Comparison of ENCODE assay signal across 10 mouse cellular contexts in the genomic region with DNA sequence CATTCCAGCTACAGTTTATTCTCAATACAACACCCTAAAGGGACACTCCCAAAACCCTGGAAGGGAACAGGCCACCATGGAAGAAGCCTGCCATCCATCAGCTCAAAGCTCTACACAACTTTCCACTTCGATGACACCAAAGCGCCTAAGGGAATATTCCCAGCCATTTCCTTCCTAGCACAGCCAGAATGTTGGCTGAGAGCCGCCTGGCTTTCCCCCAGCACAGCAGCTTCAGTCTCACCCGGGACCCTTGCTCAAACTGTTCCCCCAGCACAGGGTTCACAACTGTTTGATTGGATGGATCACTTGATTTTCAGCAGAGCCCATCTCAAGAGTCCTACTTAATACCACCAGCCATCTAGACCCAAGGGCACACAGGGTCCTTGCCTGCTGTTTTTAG. TPM values are rescaled to one million over a fixed set of nuclear protein-coding genes. Genes with fewer than 3 reads are reported as not detected.
DNase-seq lines count a peak whose midpoint lies in the region; ATAC-seq and TF ChIP-seq lines count a peak whose summit lies in the region.
"Had no signal": no experiment of that assay in that cellular context is flagged by ENCODE, and none has a peak within 500 bp of the region (broad histone marks: within the 10 kb centered on the region; RNA-seq: fewer than 3 reads in every experiment).

No protein-coding gene starts in this region.

- H3K36me3 ChIP-seq in liver, embryonic 13.5 days, result no peaks in the 10 kb centered on the region
- no peaks in the 10 kb centered on the region for H3K36me3 ChIP-seq in liver, postnatal 0 days (replicated peaks; ENCODE audit: insufficient read depth, low read length)
- no peaks in the 10 kb centered on the region for H3K36me3 ChIP-seq in small intestine, adult 2 months (ENCODE audit: control insufficient read depth, insufficient read depth, low read length)
- H3K36me3 ChIP-seq: hindbrain, embryonic 10.5 days; neural tube, embryonic 12.5 days had no signal

- H3K9me3 ChIP-seq in liver, embryonic 13.5 days (replicated peaks), result no peaks in the 10 kb centered on the region
- H3K9me3 ChIP-seq in liver, postnatal 0 days (ENCODE audit: low read length), result no peaks in the 10 kb centered on the region
- H3K9me3 ChIP-seq: hindbrain, embryonic 10.5 days; neural tube, embryonic 12.5 days had no signal

- no peak overlapping the region for H3K9ac ChIP-seq in liver, embryonic 13.5 days
- H3K9ac ChIP-seq in liver, postnatal 0 days (replicated peaks), result no peak overlapping the region
- H3K9ac ChIP-seq: neural tube, embryonic 12.5 days had no signal

- peak; percentile 24 for DNase-seq in adrenal gland, postnatal 14 days
- no peak for DNase-seq in adrenal gland, postnatal 4 days (ENCODE audit: low spot score in 2 of 2)
- DNase-seq in liver, embryonic 13.5 days, result no peak
- DNase-seq in liver, postnatal 0 days, result no peak
- peak; percentile 68 for DNase-seq in heart, postnatal 4 days
- no peak for DNase-seq in ovary, adult 18-20 months (ENCODE audit: low spot score)
- DNase-seq in thymus, postnatal 25 days, result no peak

- peak overlapping the region; percentile 14; the same call in 1 of the 2 replicates for H3K27ac ChIP-seq in liver, embryonic 13.5 days
- H3K27ac ChIP-seq in liver, postnatal 0 days (ENCODE audit: low read depth), result no peak overlapping the region
- H3K27ac ChIP-seq in small intestine, adult 2 months (ENCODE audit: insufficient read depth, low read depth, low read length), result 0 out of 2 replicates have a peak overlapping the region, but pooled peaks have one; percentile 9
- H3K27ac ChIP-seq: hindbrain, embryonic 10.5 days; neural tube, embryonic 12.5 days had no signal

- peaks cover 66% of the 10 kb centered on the region for H3K4me1 ChIP-seq in liver, embryonic 13.5 days (replicated peaks)
- H3K4me1 ChIP-seq in liver, postnatal 0 days (ENCODE audit: insufficient read depth), result peaks cover 17% of the 10 kb centered on the region
- H3K4me1 ChIP-seq in small intestine, adult 2 months (ENCODE audit: control insufficient read depth, insufficient read depth, insufficient read length, low read length), result peaks cover 3% of the 10 kb centered on the region

- TF ChIP-seq CTCF in liver, postnatal 0 days (IDR thresholded peaks at IDR 0.05; ENCODE audit: low read depth), result no peak
- TF ChIP-seq CTCF in small intestine, adult 2 months (IDR thresholded peaks at IDR 0.05; ENCODE audit: extremely low read depth, insufficient read length, insufficient replicate concordance, low read depth, low read length), result no peak

- no peak for ATAC-seq in liver, embryonic 13.5 days (ENCODE audit: low read depth)
- no peak for ATAC-seq in liver, postnatal 0 days

- 80% methylated on average over 4 of the region's 4 CpGs for WGBS in liver, embryonic 13.5 days (ENCODE audit: insufficient replicate concordance)
- 76% methylated on average over 4 of the region's 4 CpGs for WGBS in liver, postnatal 0 days (ENCODE audit: insufficient replicate concordance)
- 76% methylated on average over 4 of the region's 4 CpGs for WGBS in small intestine, adult 2 months

- no peak overlapping the region for H3K4me3 ChIP-seq in liver, embryonic 13.5 days (replicated peaks)
- H3K4me3 ChIP-seq in liver, postnatal 0 days (ENCODE audit: low read depth, low read length), result no peak overlapping the region
- no peak overlapping the region for H3K4me3 ChIP-seq in small intestine, adult 2 months (ENCODE audit: low read depth, low read length)
- H3K4me3 ChIP-seq: hindbrain, embryonic 10.5 days; neural tube, embryonic 12.5 days had no signal

- TF ChIP-seq EP300 in liver, postnatal 0 days (IDR thresholded peaks at IDR 0.05; ENCODE audit: low read depth), result no peak

- H3K27me3 ChIP-seq in liver, embryonic 13.5 days, result no peaks in the 10 kb centered on the region
- no peaks in the 10 kb centered on the region for H3K27me3 ChIP-seq in liver, postnatal 0 days (ENCODE audit: insufficient read depth, low read length)
- H3K27me3 ChIP-seq in small intestine, adult 2 months (ENCODE audit: control insufficient read depth, insufficient read depth, low read length), result no peaks in the 10 kb centered on the region
- H3K27me3 ChIP-seq: neural tube, embryonic 12.5 days had no signal

- H3K4me2 ChIP-seq in liver, embryonic 13.5 days, result no peak overlapping the region
- no peak overlapping the region for H3K4me2 ChIP-seq in liver, postnatal 0 days (ENCODE audit: low read depth, low read length)
- H3K4me2 ChIP-seq: neural tube, embryonic 12.5 days had no signal

- no peak for TF ChIP-seq POLR2A in small intestine, adult 2 months (IDR thresholded peaks at IDR 0.05; ENCODE audit: low read depth, low read length)

RNA-seq across cellular contexts. Expression of gene Agtpbp1, which starts 37.3 kb away (rescaled TPM):
- 29.6 and 32.2 TPM in 2 replicates for total RNA-seq in adrenal gland, postnatal 14 days (2021)
- 10 to 100 TPM; 44.2 to 44.3 TPM for total RNA-seq in adrenal gland, postnatal 4 days (2021)
- 9.2 and 11.0 TPM in 2 replicates for polyA plus RNA-seq in liver, embryonic 13.5 days (2015; fragmentation: Nextera tagmentation; extraction: Ambion mirVana)
- polyA plus RNA-seq in liver, postnatal 0 days (2015; fragmentation: Nextera tagmentation; extraction: Ambion mirVana), result 5.4 and 6.4 TPM in 2 replicates
- 10 to 100 TPM; 38.2 to 38.7 TPM for total RNA-seq in heart, postnatal 4 days (2021)
- polyA plus RNA-seq in small intestine, adult 2 months (2012; rRNA removed), result 1.7 and 2.9 TPM in 2 replicates

RNA-seq across cellular contexts. Expression of gene Naa35, which starts 37.3 kb away (rescaled TPM):
- total RNA-seq in adrenal gland, postnatal 14 days (2021), result 58.4 and 60.0 TPM in 2 replicates
- 10 to 100 TPM; 67.8 to 74.0 TPM for total RNA-seq in adrenal gland, postnatal 4 days (2021)
- polyA plus RNA-seq in liver, embryonic 13.5 days (2015; fragmentation: Nextera tagmentation; extraction: Ambion mirVana), result 35.8 and 43.8 TPM in 2 replicates
- polyA plus RNA-seq in liver, postnatal 0 days (2015; fragmentation: Nextera tagmentation; extraction: Ambion mirVana), result 22.9 and 32.5 TPM in 2 replicates
- 10 to 100 TPM; 81.9 to 98.9 TPM for total RNA-seq in heart, postnatal 4 days (2021)
- 20.2 and 31.3 TPM in 2 replicates for polyA plus RNA-seq in small intestine, adult 2 months (2012; rRNA removed)

Comparison
In these comparisons a context has a peak if more than half of its experiments do, and no peak if none do; other contexts are left out.
1. DNase-seq: peak in adrenal gland, postnatal 14 days (single experiment) and heart, postnatal 4 days (single experiment); none in adrenal gland, postnatal 4 days (0 of 2), liver, embryonic 13.5 days (single experiment), liver, postnatal 0 days (single experiment), ovary, adult 18-20 months (single experiment) and thymus, postnatal 25 days (single experiment).